Mouse (Mus musculus): ENCODE results near the gene Myl6b.
"Not testable (repeated sequence)": the region's sequence is repeated elsewhere in the genome, so short reads cannot be mapped to it uniquely, and the experiment has no call there.

The Myl6b gene

DNA sequence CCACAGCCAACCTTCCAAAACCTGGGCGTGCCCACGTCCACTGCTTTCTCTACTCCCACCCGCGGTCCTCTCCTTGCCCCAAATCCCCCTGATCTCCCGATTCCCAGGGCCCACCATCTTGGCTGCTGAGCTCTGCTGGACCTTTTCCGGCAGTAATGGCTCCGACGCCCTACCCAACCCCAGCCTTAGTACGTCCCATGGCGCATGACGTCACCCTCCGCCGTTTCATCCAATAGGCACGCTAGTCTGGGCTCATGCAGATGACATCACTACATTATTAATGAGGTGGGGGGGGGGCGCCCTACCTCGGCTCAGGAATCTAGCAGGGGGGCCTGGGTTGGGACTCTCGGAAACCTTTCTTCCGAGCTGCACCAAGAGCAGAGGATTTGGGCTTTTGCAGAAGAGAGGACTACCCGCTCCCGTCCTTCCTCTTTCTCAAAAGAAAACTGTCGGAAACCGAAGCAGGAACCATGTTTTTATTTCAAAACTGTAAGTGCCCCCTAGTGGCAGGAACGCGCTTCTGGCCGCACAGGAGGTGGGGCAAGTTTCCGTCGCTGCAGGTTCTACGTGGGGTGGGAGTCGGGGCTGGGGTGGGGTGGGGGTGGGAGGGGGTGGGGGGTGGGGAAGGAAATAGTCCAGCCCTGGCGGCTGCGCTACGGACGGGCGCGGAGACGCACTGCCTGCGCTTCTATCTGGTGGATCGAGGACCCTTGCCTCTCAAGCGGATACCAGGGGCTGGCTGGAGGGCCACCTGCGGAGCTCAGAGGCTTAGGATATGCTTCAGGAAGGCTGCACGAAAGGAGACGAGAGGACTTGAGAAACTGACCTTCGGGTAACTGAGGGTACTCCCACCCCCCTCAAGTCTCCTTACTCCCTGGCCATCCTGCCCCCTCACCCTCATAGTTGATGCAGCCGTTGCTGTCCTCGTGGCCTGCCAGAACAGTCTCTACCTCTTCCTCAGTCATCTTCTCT lies 4.5 kb downstream of the Myl6b start, which contains the start of gene Myl6:
Myl6 (minus strand) TSS at position 451 of the 972 bp plus-strand sequence.
- DNase-seq (ENCODE audit: low spot score) = peak; percentile 99

- no peak for DNase-seq (ENCODE audit: low spot score)
Measured at GRCm38 (mm10) chr10:128493319-128493694, 5.2 kb downstream of the Myl6b start.

- DNase-seq (ENCODE audit: low spot score) = peak; percentile 64
Measured at GRCm38 (mm10) chr10:128492633-128493311, 5.7 kb downstream of the Myl6b start.

DNA sequence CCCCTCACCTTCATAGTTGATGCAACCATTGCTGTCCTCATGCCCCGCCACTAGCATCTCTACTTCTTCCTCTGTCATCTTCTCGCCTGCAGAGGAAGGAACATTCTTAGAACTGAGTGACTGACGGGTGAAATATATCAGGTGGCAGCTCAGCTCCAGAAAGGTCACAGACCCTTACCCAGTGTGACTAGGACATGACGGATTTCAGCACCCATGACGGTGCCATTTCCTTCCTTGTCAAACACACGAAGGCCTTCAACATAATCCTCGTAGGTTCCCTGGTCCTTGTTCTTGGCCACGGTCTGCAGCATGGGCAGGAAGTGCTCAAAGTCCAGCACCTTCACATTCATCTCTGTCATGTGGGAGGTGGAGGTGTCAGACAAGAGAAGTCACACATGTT lies 6.4 kb downstream of the Myl6b start:
- DNase-seq (ENCODE audit: low spot score) = not testable (repeated sequence)

DNA sequence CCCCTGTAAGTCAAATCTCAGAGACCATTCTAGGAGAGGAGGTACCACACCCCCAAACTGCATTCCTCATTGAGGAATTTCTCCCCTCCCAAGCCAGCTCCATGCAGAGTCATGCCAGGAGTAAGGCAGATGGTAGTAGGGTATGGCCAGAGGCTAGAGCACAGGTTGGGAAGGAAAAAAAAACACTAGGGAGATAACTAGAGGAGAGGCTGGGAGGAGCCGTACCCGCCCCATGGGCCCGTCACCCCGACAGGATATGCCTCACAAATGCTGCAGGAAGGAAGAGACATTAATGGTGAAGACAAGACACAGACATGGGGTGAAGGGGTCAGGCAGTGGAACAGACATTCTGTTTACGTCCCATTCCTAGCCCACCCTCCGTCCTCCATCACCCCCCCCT lies 7.0 kb downstream of the Myl6b start:
- DNase-seq (ENCODE audit: low spot score) = no peak

GRCm38 (mm10) chr10:128490912-128491311 lies 7.6 kb downstream of the Myl6b start:
- no peak for DNase-seq (ENCODE audit: low spot score)

DNA sequence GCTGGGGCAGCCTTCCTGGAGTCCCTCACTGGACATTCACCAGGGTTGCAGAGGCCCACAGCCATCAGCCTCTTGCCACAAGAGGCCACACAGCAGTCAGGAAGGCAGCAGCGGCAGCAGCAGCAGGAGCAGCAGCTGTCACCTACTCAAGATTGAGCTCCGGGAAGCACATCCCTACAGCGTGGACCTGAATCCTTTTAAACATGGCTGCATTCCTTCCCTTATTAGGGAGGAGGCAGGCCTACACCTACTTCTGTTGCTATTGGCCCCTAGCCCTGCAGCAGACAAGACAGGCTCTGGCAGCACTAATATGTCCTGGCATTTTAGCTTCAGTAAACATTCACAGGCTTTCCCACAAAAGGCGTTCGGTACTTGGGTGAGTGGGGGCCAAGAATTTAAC lies 8.3 kb downstream of the Myl6b start:
- peak; percentile 69 for DNase-seq (ENCODE audit: low spot score)

GRCm38 (mm10) chr10:128489785-128490184 lies 8.7 kb downstream of the Myl6b start:
- DNase-seq (ENCODE audit: low spot score) = no peak

DNA sequence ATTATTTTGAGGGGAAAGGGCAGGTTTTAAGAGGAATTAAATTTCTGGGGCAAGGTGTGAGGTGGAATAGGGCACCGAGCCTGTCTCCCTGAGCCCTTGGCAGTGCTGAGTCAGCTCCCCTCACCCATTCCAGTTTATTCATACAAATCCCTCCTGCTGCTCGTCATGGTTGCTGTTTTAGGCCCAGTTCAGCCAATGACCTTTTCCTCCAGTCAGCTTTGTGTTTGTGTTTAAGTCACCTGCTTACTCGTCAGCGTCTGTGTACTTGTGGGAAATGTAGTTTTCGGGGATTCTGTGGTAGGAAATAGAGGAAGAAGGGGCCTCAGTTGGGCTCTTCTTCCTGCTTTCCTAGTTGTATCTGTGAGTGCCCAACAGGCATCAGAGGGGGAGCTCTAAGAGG lies 9.1 kb downstream of the Myl6b start:
- DNase-seq (ENCODE audit: low spot score) = peak; percentile 65

GRCm38 (mm10) chr10:128488776-128489175 lies 9.7 kb downstream of the Myl6b start:
- no peak for DNase-seq (ENCODE audit: low spot score)

- peak; percentile 77 for DNase-seq (ENCODE audit: low spot score)
Measured at GRCm38 (mm10) chr10:128487861-128488712, 10.4 kb downstream of the Myl6b start.

DNA sequence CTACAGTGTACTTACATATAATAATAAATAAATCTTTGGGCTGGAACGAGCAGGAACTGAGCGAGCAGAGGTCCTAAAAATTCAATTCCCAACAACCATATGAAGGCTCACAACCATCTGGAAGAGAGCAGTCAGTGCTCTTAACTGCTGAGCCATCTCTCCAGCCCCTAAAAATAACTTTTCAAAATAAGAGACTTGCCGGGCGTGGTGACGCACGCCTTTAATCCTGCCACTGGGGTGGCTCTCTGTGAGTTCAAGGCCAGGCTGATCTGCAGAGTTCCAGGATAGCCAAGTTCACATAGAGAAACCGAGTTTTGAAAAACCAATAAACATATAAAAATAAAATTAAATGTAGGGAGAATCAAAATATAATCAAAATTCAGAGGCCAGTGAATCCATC lies 12.1 kb downstream of the Myl6b start:
- DNase-seq (ENCODE audit: low spot score) = no peak

DNA sequence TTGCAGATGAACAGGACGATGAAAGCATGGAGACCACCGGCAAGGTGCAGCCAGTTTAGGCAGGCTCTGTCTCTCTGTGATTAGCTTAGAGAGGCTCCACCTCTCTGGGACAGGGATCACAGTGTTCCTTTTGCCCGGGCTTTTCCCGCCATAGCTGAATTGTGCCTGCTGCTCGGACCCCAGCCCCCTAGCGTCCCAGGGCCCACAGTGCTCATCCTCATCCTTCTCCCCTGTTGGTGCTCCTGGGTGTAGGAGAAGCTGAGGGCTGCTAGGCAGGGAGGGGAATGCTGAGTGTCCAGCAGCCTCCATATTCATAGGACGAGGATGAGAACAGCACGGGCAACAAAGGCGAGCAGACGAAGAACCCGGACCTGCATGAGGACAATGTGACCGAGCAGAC lies 24.1 kb downstream of the Myl6b start:
- no peak for DNase-seq (ENCODE audit: low spot score)

DNA sequence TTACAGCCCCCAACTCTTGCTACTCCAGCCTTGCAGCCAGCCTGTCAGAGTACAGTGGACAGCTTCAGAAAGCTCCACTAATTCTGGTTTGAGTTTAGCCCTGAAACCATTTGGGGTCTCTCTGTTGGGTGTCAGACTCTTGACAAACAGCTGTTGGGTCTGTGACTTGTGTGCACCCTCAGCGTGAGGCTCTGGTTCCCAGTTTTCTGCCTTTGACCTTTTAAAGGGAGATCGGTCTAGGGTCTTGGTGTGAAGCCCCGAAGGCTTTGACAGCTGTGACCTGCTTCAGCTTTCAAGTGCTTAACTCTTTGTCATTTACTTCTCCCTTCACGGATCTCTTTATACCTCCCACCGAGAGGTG lies 38.2 kb downstream of the Myl6b start:
- DNase-seq (ENCODE audit: low spot score) = no peak

GRCm38 (mm10) chr10:128459409-128460269 lies 38.8 kb downstream of the Myl6b start:
- peak; percentile 60 for DNase-seq (ENCODE audit: low spot score)

GRCm38 (mm10) chr10:128458719-128459408 lies 39.6 kb downstream of the Myl6b start, which contains the start of gene Smarcc2:
Gene Smarcc2 (plus strand): TSS chr10:128459248.
- DNase-seq (ENCODE audit: low spot score) = peak; percentile 73

DNA sequence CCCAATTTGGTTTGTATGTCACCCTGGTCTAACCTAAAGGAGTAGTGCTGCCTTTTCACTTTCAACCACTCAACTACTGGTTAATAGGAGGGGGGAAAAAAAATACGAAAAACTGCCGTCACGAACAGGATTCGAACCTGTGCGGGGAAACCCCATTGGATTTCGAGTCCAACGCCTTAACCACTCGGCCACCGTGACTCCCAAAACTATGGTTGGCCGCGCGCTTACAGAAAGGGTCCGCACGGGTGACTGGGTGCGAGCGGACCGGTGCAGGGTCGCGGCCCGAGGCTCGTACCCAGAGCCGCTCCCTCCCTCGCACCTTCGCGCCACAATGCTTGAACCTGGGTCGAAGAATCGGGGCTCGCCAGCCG lies 40.2 kb downstream of the Myl6b start:
- peak; percentile 80 for DNase-seq (ENCODE audit: low spot score)

GRCm38 (mm10) chr10:128457676-128458075 lies 40.8 kb downstream of the Myl6b start:
- no peak for DNase-seq (ENCODE audit: low spot score)

DNA sequence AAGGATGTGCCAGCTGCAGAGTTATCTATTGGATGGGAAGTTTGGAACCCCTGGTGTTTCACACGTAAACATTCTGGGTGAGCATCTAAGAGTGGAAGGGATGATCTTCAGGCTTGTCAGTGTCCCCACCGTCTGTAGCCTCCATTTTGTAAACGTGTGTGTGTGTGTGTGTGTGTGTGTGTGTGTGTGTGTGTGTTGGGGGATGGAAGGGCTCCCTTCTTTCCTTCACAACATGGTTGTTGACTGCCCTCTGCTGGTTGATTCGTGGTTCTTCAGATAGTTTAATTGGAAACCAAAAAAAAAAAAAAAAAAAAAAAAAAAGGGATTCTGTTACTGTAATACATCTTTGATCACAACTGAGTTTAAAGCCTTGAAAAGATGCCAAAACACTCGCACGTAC lies 43.2 kb downstream of the Myl6b start:
- peak; percentile 87 for DNase-seq (ENCODE audit: low spot score)

- DNase-seq (ENCODE audit: low spot score) = no peak
Measured at GRCm38 (mm10) chr10:128454471-128454870, 44.0 kb downstream of the Myl6b start.

DNA sequence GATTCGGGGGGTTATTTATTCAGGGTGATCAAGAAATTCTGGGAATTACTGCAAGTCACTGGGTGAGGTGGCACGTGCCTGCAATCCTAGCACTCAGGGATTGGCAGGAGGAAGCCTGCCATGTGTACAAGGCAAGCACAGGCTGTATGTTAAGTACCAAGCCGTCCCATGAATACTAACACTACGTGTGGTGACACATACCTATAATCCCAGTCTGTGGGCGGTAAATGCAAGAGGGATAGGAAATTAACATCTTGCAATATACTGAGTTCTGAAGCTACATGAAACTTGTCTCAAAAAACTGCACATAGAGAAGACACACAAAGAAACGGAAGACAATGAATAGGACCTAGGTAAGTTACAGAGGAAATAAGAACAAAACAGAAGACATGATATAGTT lies 47.5 kb downstream of the Myl6b start:
- DNase-seq (ENCODE audit: low spot score) = no peak
